Mouse (Mus musculus) spleen, embryonic (tissue): ENCODE data around the gene Podn.

ENCODE experiments used
- CTCF ChIA-PET: fragments of 350-600 bp; sonication (Branson Sonifier 250); formaldehyde crosslinking; loops from one replicate; lab custom pipeline; 2022; lab: Charles Lee

Podn gene

GRCm38 (mm10) chr4:107967966-107968682 is 128.1 kb downstream of the Podn start, which contains the start of gene Slc1a7:
Slc1a7 (plus strand) TSS chr4:107968332.
- CTCF ChIA-PET = interaction anchor here (0.6 kb wide), 1 partner anchor 1016 kb away, joined by 4 read pairs; no protein-coding TSS in a partner anchor

GRCm38 (mm10) chr4:107966416-107967109 is 129.7 kb downstream of the Podn start:
- CTCF ChIA-PET = no interaction called here
